Mouse (Mus musculus) CH12F3 (cell line): Measurements from ENCODE around the gene Cldn10.

Source experiments
- in situ Hi-C: fragments of 300-500 bp; cut with MboI; formaldehyde crosslinking; loops from 2 replicates; pipeline ENCODE4 v1.14.3; 2020; ENCODE audit warnings: low sequenced_read_pairs

Gene Cldn10

GRCm38 (mm10) chr14:118856563-118856962 is 68.9 kb downstream of the Cldn10 start:
- in situ Hi-C loops: no loop called here

DNA sequence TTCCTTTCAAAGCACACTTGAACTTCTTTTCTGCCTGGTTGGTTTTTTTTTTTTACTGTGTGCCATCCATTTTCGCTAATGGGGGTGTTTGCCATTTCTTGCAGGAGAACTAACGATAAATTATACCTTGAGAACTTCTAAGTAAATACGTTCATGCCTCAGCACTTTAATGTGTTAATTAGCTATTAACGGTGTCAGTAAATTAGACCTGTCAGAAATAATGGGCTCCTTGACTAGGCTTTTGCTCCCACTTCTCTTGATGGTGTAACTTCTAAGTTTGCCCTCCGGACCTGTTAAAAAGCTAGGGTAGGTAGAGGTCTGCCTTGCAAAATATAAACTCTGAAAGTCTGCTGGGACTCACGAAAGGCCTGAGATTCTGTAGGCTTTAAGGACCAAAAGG is 70.6 kb downstream of the Cldn10 start:
- in situ Hi-C loops: no loop called here

GRCm38 (mm10) chr14:118862253-118862652 is 74.5 kb downstream of the Cldn10 start:
- in situ Hi-C loops: no loop called here

DNA sequence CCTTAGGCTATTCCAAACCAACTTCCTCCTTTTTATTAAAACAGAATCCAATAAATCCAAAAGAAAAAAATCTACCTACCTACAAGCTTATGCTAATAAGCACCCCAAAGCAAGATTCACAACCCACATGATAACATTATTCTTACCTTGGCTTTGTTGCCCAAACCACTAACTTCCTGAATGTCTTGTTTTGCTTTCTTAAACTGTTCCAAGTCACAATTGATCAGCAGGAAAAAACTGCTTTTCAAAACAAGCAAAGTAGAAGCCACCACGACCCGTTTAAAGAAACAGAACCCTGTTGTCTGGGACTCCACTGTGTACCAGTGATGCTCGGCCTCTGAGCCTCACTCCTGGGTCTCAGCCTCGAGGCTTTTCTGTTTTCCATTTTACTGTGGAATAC is 77.2 kb downstream of the Cldn10 start:
- in situ Hi-C loops: no loop called here

GRCm38 (mm10) chr14:118866014-118866811 is 78.5 kb downstream of the Cldn10 start:
- in situ Hi-C loops: no loop called here

DNA sequence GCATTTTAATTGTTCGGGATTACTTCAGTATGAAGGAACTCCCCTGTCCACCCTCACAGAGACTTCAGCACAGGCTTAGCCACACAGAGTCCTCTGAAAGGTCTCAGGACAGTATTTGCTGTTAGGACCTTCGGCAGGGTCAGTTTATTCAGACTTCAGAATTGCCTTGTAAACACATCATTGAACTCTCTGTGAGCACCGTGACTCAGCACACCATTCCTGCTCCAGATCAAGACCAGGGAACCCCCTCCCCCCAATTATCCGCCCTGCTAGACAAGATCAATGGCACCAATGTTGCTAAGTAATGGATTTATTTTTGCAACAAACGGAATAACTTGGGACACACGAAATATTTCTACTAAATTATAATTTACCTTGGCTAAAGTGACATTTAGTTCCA is 79.7 kb downstream of the Cldn10 start:
- in situ Hi-C loops: no loop called here

GRCm38 (mm10) chr14:118868102-118868724 is 80.5 kb downstream of the Cldn10 start:
- in situ Hi-C loops: no loop called here

DNA sequence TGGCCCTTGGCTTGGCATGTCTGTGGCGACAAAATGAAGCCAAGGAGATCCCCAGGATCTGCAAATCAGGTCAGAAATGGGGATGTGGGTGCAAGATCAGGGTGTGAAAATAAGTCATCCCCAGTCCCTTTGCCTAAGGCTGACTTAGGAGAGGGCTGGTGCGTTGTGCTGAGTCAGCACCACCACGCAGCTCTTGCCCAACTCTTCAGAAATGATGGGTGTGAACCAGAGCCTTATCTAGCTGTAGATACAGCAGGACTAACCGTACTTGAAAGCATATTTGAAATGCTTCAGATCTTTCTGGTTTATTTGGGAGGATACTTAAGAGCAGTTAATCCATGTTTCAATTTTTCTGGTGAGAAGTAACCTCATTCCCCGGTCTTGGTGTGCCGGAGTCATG is 82.0 kb downstream of the Cldn10 start:
- in situ Hi-C loops: no loop called here

- in situ Hi-C loops: no loop called here
These were observed 86.4 kb downstream of the Cldn10 start for GRCm38 (mm10) chr14:118874126-118874525.

- in situ Hi-C loops: no loop called here
These were observed 87.2 kb downstream of the Cldn10 start for GRCm38 (mm10) chr14:118874786-118875415.

DNA sequence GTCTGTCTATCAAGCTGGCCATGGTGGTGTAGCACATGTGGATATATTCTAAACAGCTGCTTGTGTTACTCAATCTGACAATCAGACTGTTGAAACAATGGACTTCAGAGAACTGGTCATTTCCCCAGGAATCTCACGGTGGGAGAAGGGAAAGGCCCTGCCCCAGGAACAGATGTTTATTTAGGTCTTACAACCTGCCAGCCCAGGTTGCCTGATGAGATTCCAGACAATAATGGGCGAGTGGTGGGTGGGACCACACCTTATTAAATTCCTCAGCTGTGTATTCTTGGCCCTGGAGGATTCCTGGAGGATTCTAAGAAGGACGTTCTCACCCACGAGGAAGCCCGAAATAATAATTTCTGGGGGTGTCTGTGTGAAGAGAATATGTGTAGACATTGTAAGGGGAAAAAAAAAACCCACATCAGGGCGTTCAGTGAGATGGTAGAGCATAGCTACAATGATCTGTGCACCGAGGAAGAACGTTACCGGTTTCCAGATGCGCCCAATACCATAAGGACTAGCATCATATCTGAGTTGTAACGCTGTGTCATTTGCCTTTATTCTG is 90.7 kb downstream of the Cldn10 start:
- in situ Hi-C loops: no loop called here

- in situ Hi-C loops: no loop called here
These were observed 93.0 kb downstream of the Cldn10 start for GRCm38 (mm10) chr14:118880696-118881095.

DNA sequence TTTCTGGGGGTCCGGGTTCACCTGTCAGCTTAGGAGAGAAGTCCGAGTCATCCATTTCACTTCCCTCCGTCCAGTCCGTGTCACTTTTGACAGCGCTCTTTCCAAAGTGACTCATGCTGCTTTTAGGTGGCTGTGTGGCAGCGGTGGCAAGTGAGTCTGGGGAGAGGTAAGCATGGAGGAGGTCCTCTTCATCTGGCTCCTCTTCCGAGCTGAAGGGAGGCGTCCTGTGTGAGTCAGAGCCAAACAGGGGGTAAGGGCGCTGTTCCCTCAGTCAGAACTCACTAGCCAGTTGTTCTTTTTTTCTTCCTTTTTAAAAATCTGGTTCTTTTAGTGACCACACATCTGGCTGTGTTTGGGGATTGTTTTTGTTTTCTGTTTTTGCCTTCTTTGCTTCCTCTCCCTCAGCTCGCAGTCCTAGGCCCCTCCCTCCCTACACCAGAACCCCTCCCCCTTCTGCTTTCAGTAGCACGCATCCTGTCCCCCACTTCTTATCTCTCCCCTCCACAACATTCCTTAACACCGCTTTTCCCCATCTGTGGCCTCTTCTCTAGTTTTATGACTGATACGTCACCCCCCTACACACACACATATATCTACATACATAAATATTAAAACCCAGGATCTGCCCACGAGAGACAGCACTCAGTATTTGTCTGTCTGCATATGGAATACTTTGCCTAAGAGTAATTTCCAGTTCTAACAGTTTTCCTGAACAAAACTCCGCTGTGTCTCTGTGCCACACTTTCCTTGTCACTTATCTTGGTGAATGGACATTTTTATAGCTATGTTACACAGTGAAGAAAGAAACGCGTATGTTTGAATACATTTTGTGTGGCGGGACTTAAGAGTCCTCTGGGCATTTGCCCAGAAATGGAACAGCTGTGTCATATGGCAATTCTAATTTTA is 95.9 kb downstream of the Cldn10 start:
- in situ Hi-C loops: no loop called here

DNA sequence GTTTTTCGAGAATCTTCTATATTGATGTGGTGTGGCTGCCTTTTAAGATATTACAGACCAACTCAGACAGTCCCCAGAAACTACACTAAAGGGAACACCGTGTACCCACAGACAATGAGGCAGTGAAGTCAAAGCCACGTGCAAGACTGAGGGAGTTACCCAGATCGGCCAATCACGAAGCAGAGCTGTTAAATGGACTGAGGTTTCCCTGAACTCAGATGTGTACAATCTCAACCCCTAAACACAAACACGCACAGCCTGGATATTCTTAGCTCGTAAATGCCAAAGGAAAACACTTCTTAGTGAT is 96.5 kb downstream of the Cldn10 start:
- in situ Hi-C loops: no loop called here

GRCm38 (mm10) chr14:118890101-118890500 is 102.4 kb downstream of the Cldn10 start:
- in situ Hi-C loops: no loop called here

DNA sequence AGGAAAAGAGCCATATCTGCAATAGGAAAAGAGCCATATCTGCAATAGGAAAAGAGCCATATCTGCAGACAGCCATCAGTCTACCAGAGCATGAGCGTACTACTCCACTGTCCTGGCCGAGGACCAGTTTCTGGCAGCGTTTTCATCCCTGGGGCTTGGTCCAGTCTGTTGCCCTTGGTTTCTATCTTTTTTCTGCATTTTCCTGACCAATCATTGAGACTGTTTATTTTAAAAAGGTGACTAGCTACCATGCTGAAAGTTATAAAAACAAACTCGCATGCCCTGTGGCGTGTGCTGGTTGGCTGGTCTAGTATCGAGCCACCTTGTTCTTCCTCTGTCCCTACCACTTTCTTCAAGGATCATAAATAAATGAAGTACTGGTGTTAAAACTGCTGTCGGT is 107.5 kb downstream of the Cldn10 start:
- in situ Hi-C loops: no loop called here

DNA sequence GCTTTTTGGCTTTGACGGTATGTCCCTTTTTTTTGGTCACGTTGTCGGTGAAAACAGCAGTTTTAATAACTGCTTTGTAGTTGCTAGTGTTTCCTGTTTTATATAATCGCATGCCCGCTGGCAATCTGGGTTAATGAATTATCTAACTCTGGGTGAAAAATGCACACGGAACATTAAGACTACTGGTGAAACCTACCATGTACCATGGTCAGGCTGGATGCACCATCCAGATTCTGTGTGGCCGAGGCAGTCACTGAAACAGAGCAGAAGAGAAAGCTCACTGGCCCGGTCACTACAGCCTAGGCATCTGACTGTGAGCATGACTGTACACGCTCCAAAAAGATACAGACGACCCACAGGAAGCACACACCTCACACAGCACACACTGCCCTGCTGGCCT is 107.9 kb downstream of the Cldn10 start:
- in situ Hi-C loops: no loop called here

DNA sequence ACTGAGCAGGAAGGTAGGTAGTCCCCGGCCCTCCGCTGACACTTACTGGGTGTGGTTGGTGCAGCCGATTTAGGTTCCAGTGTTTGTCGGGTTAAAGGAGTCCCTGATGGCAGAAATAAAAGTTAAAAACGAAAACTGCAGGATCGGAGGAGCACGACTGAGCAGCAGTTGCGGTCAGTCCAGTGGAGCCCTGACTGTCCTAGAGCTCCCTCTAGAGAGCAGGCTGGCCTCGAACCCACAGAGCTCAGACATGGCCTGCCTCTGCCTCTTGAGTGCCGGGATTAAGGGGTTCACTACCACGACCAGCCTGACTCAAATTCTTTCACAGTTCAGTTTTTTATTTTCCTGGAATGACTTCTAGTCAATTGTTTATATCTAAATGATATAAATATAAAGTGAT is 112.2 kb downstream of the Cldn10 start:
- in situ Hi-C loops: no loop called here

DNA sequence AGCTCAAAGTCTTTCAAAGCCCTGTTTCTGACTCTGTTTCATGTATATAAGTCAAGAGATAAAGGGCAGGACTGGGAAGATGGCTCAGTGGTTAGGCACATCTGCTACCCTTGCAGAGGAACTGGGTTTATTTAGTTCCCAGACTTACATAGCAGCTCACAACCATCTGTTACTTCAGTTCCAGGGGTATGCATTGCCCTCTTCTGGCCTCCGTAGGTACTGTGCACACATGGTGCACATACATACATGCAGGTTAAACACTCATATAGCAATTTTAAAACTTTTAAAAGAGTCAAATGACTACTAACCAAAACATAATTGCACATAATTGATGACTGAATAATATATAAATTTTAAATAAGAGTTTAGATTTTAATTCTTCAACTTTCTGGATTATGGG is 113.2 kb downstream of the Cldn10 start:
- in situ Hi-C loops: no loop called here

GRCm38 (mm10) chr14:118903397-118903796 is 115.7 kb downstream of the Cldn10 start:
- in situ Hi-C loops: no loop called here
